Mouse (Mus musculus): Measurements from ENCODE around the gene Dpyd. TPM values are rescaled to one million over a fixed set of nuclear protein-coding genes. Genes with fewer than 3 reads are reported as not detected.

The Dpyd gene
- polyA plus RNA-seq, 1 experiment from 2014 or later, result 3.5 TPM

- DNase-seq (ENCODE audit: low spot score), result no peak
- no peak overlapping the region for H3K4me3 ChIP-seq (ENCODE audit: low read depth, low read length)
- no peaks in the 10 kb centered on the region for H3K36me3 ChIP-seq (ENCODE audit: control insufficient read depth, insufficient read depth, low read length)
- H3K4me2 ChIP-seq (replicated peaks; ENCODE audit: low read depth), result no peak overlapping the region
- no peaks in the 10 kb centered on the region for H3K9me3 ChIP-seq (ENCODE audit: control insufficient read depth, low read length)
- H3K4me1 ChIP-seq (replicated peaks; ENCODE audit: control insufficient read depth, insufficient read depth), result no peaks in the 10 kb centered on the region
- H3K27ac ChIP-seq (replicated peaks), result no peak overlapping the region
- no peaks in the 10 kb centered on the region for H3K27me3 ChIP-seq (ENCODE audit: control insufficient read depth, insufficient read depth, low read length)
- ATAC-seq (ENCODE audit: low FRiP score, low TSS enrichment), result no peak
- TF ChIP-seq EP300 (optimal IDR thresholded peaks at IDR 0.05), result no peak
- H3K9ac ChIP-seq (ENCODE audit: low read length), result no peak overlapping the region
- WGBS, result 69% methylated on average over 7 of the region's 7 CpGs
Measured at GRCm38 (mm10) chr3:119402836-119403728, 841.2 kb downstream of the Dpyd start.

- Histone ChIP-seq H3K36me3 (ENCODE audit: control insufficient read depth, insufficient read depth, low read length) (no peaks in the 10 kb centered on the region), H3K9ac (ENCODE audit: low read length) (no peak overlapping the region), H3K27ac (replicated peaks) (no peak overlapping the region), H3K27me3 (ENCODE audit: control insufficient read depth, insufficient read depth, low read length) (no peaks in the 10 kb centered on the region), H3K4me2 (replicated peaks; ENCODE audit: low read depth) (no peak overlapping the region), H3K4me3 (ENCODE audit: low read depth, low read length) (no peak overlapping the region), H3K9me3 (ENCODE audit: control insufficient read depth, low read length) (no peaks in the 10 kb centered on the region), H3K4me1 (replicated peaks; ENCODE audit: control insufficient read depth, insufficient read depth) (no peaks in the 10 kb centered on the region)
- WGBS, result 57% methylated on average over 9 of the region's 9 CpGs
- DNase-seq (ENCODE audit: low spot score) (no peak), ATAC-seq (ENCODE audit: low FRiP score, low TSS enrichment) (no peak)
- TF ChIP-seq EP300 (optimal IDR thresholded peaks at IDR 0.05) (no peak), CTCF (IDR thresholded peaks at IDR 0.05; ENCODE audit: low read depth) (no peak)
Measured at GRCm38 (mm10) chr3:119419087-119419709, 857.3 kb downstream of the Dpyd start.

GRCm38 (mm10) chr3:119419745-119420144, 857.8 kb downstream of the Dpyd start:
- Histone ChIP-seq H3K9me3 (ENCODE audit: control insufficient read depth, low read length) (no peaks in the 10 kb centered on the region), H3K4me2 (replicated peaks; ENCODE audit: low read depth) (no peak overlapping the region), H3K27me3 (ENCODE audit: control insufficient read depth, insufficient read depth, low read length) (no peaks in the 10 kb centered on the region), H3K36me3 (ENCODE audit: control insufficient read depth, insufficient read depth, low read length) (no peaks in the 10 kb centered on the region), H3K4me1 (replicated peaks; ENCODE audit: control insufficient read depth, insufficient read depth) (no peaks in the 10 kb centered on the region), H3K27ac (replicated peaks) (no peak overlapping the region), H3K9ac (ENCODE audit: low read length) (no peak overlapping the region), H3K4me3 (ENCODE audit: low read depth, low read length) (no peak overlapping the region)
- WGBS, result 39% methylated on average over 2 of the region's 2 CpGs
- DNase-seq (ENCODE audit: low spot score) (no peak), ATAC-seq (ENCODE audit: low FRiP score, low TSS enrichment) (no peak)
- no peak for TF ChIP-seq EP300 (optimal IDR thresholded peaks at IDR 0.05)
- TF ChIP-seq CTCF (IDR thresholded peaks at IDR 0.05; ENCODE audit: low read depth), result no peak

GRCm38 (mm10) chr3:119431339-119431738, 869.4 kb downstream of the Dpyd start:
- H3K4me2 ChIP-seq (replicated peaks; ENCODE audit: low read depth), result no peak overlapping the region
- no peaks in the 10 kb centered on the region for H3K36me3 ChIP-seq (ENCODE audit: control insufficient read depth, insufficient read depth, low read length)
- ATAC-seq (ENCODE audit: low FRiP score, low TSS enrichment) (no peak), DNase-seq (ENCODE audit: low spot score) (no peak)
- no peaks in the 10 kb centered on the region for H3K27me3 ChIP-seq (ENCODE audit: control insufficient read depth, insufficient read depth, low read length)
- no peak overlapping the region for H3K27ac ChIP-seq (replicated peaks)
- no peaks in the 10 kb centered on the region for H3K9me3 ChIP-seq (ENCODE audit: control insufficient read depth, low read length)
- TF ChIP-seq CTCF (IDR thresholded peaks at IDR 0.05; ENCODE audit: low read depth) (no peak), EP300 (optimal IDR thresholded peaks at IDR 0.05) (no peak)
- no peak overlapping the region for H3K9ac ChIP-seq (ENCODE audit: low read length)
- no peak overlapping the region for H3K4me3 ChIP-seq (ENCODE audit: low read depth, low read length)
- H3K4me1 ChIP-seq (replicated peaks; ENCODE audit: control insufficient read depth, insufficient read depth), result no peaks in the 10 kb centered on the region
- WGBS, result 63% methylated on average over 8 of the region's 8 CpGs

GRCm38 (mm10) chr3:119431757-119432156, 869.8 kb downstream of the Dpyd start:
- Histone ChIP-seq H3K9ac (ENCODE audit: low read length) (no peak overlapping the region), H3K27me3 (ENCODE audit: control insufficient read depth, insufficient read depth, low read length) (no peaks in the 10 kb centered on the region), H3K9me3 (ENCODE audit: control insufficient read depth, low read length) (no peaks in the 10 kb centered on the region), H3K4me2 (replicated peaks; ENCODE audit: low read depth) (no peak overlapping the region), H3K4me1 (replicated peaks; ENCODE audit: control insufficient read depth, insufficient read depth) (no peaks in the 10 kb centered on the region), H3K27ac (replicated peaks) (no peak overlapping the region), H3K36me3 (ENCODE audit: control insufficient read depth, insufficient read depth, low read length) (no peaks in the 10 kb centered on the region), H3K4me3 (ENCODE audit: low read depth, low read length) (no peak overlapping the region)
- no peak for DNase-seq (ENCODE audit: low spot score)
- ATAC-seq (ENCODE audit: low FRiP score, low TSS enrichment), result no peak
- 82% methylated on average over 7 of the region's 7 CpGs for WGBS
- TF ChIP-seq EP300 (optimal IDR thresholded peaks at IDR 0.05) (no peak), CTCF (IDR thresholded peaks at IDR 0.05; ENCODE audit: low read depth) (no peak)

GRCm38 (mm10) chr3:119447559-119447958, 885.6 kb downstream of the Dpyd start:
- WGBS, result 81% methylated on average over 2 of the region's 2 CpGs
- Histone ChIP-seq H3K4me2 (replicated peaks; ENCODE audit: low read depth) (no peak overlapping the region), H3K27me3 (ENCODE audit: control insufficient read depth, insufficient read depth, low read length) (no peaks in the 10 kb centered on the region), H3K9ac (ENCODE audit: low read length) (no peak overlapping the region), H3K9me3 (ENCODE audit: control insufficient read depth, low read length) (no peaks in the 10 kb centered on the region), H3K4me1 (replicated peaks; ENCODE audit: control insufficient read depth, insufficient read depth) (no peaks in the 10 kb centered on the region), H3K27ac (replicated peaks) (no peak overlapping the region), H3K36me3 (ENCODE audit: control insufficient read depth, insufficient read depth, low read length) (no peaks in the 10 kb centered on the region), H3K4me3 (ENCODE audit: low read depth, low read length) (no peak overlapping the region)
- DNase-seq (ENCODE audit: low spot score) (no peak), ATAC-seq (ENCODE audit: low FRiP score, low TSS enrichment) (no peak)
- no peak for TF ChIP-seq EP300 (optimal IDR thresholded peaks at IDR 0.05)
- no peak for TF ChIP-seq CTCF (IDR thresholded peaks at IDR 0.05; ENCODE audit: low read depth)

Measured in stomach, postnatal 0 days (tissue).